ENCODE assay signal across 16 mouse cellular contexts in the genomic region with DNA sequence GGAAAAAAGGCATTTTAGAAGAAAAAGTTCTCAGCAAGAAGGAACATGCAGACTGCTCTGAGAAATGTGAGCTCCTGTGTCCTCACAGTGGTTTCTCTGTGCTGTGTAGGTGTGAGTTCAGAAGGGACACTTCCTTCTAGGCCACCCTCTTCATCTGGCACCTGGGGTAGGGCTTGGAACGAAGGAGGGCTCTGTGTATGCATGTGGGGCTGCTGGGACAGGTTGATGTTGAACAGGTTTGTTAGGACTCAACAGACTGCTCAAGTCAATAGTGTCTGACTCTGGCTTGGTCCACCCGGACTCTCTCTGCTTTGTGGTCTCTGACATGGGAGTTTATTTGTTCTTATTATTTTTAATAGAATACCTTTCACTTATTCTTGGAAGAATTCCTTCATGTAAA. TPM values are rescaled to one million over a fixed set of nuclear protein-coding genes. Genes with fewer than 3 reads are reported as not detected.
A peak's percentile ranks its signal among the peaks of the same experiment; 100 is the strongest.
DNase-seq lines count a peak whose midpoint lies in the region; ATAC-seq lines count a peak whose summit lies in the region.
"Had no signal": no experiment of that assay in that cellular context is flagged by ENCODE, and none has a peak within 500 bp of the region (broad histone marks: within the 10 kb centered on the region; RNA-seq: fewer than 3 reads in every experiment).

No protein-coding gene starts in this region.

- peak overlapping the region; percentile 89 for H3K27ac ChIP-seq in embryonic facial prominence, embryonic 13.5 days
- H3K27ac ChIP-seq in embryonic facial prominence, embryonic 10.5 days (replicated peaks) = no peak overlapping the region
- 0 out of 2 replicates have a peak overlapping the region, but pooled peaks have one; percentile 34 for H3K27ac ChIP-seq in hindbrain, embryonic 15.5 days (replicated peaks)
- no peak overlapping the region for H3K27ac ChIP-seq in hindbrain, embryonic 11.5 days (ENCODE audit: low read depth, low read length)
- H3K27ac ChIP-seq in neural tube, embryonic 14.5 days (ENCODE audit: low read depth, low read length) = 0 out of 2 replicates have a peak overlapping the region, but pooled peaks have one; percentile 28
- H3K27ac ChIP-seq in stomach, embryonic 16.5 days (ENCODE audit: low read length) = peak overlapping the region; percentile 91
- H3K27ac ChIP-seq in forebrain, embryonic 16.5 days (ENCODE audit: low read length) = no peak overlapping the region

- DNase-seq in embryonic facial prominence, embryonic 10.5 days (ENCODE audit: low spot score) = no peak
- no peak for DNase-seq in hindbrain, embryonic 11.5 days (ENCODE audit: low spot score)
- no peak for DNase-seq in neural tube, embryonic 10.5 days (ENCODE audit: extremely low spot score, low spot score)
- DNase-seq: adrenal gland, postnatal 25 days; cerebellum, adult 11 months; embryo, embryonic 11 days; kidney, adult 18-20 months; thymus, postnatal 25 days had no signal

- no peak overlapping the region for H3K4me3 ChIP-seq in embryonic facial prominence, embryonic 13.5 days
- no peak overlapping the region for H3K4me3 ChIP-seq in embryonic facial prominence, embryonic 10.5 days
- no peak overlapping the region for H3K4me3 ChIP-seq in hindbrain, embryonic 15.5 days
- no peak overlapping the region for H3K4me3 ChIP-seq in hindbrain, embryonic 11.5 days (ENCODE audit: low read depth, low read length)
- no peak overlapping the region for H3K4me3 ChIP-seq in neural tube, embryonic 14.5 days (ENCODE audit: low read depth, low read length)
- no peak overlapping the region for H3K4me3 ChIP-seq in stomach, embryonic 16.5 days (replicated peaks; ENCODE audit: low read length)
- no peak overlapping the region for H3K4me3 ChIP-seq in forebrain, embryonic 16.5 days (replicated peaks; ENCODE audit: low read length)
- H3K4me3 ChIP-seq: megakaryocyte, embryonic 14.5 days had no signal

- no peaks in the 10 kb centered on the region for H3K27me3 ChIP-seq in embryonic facial prominence, embryonic 13.5 days
- H3K27me3 ChIP-seq in embryonic facial prominence, embryonic 10.5 days (replicated peaks; ENCODE audit: low read depth, poor library complexity, severe bottlenecking) = no peaks in the 10 kb centered on the region
- H3K27me3 ChIP-seq in hindbrain, embryonic 15.5 days = no peaks in the 10 kb centered on the region
- H3K27me3 ChIP-seq in hindbrain, embryonic 11.5 days (ENCODE audit: control insufficient read depth, insufficient read depth, low read length) = no peaks in the 10 kb centered on the region
- no peaks in the 10 kb centered on the region for H3K27me3 ChIP-seq in neural tube, embryonic 14.5 days (ENCODE audit: control insufficient read depth, insufficient read depth, low read length)
- H3K27me3 ChIP-seq in stomach, embryonic 16.5 days (ENCODE audit: control insufficient read depth, insufficient read depth, low read length) = no peaks in the 10 kb centered on the region
- H3K27me3 ChIP-seq in forebrain, embryonic 16.5 days (replicated peaks; ENCODE audit: control insufficient read depth, insufficient read depth, low read length) = no peaks in the 10 kb centered on the region

- H3K36me3 ChIP-seq in embryonic facial prominence, embryonic 13.5 days = no peaks in the 10 kb centered on the region
- H3K36me3 ChIP-seq in embryonic facial prominence, embryonic 10.5 days (replicated peaks) = no peaks in the 10 kb centered on the region
- no peaks in the 10 kb centered on the region for H3K36me3 ChIP-seq in hindbrain, embryonic 15.5 days
- no peaks in the 10 kb centered on the region for H3K36me3 ChIP-seq in hindbrain, embryonic 11.5 days (ENCODE audit: control insufficient read depth, insufficient read depth, low read length)
- no peaks in the 10 kb centered on the region for H3K36me3 ChIP-seq in neural tube, embryonic 14.5 days (ENCODE audit: control insufficient read depth, insufficient read depth, low read length)
- no peaks in the 10 kb centered on the region for H3K36me3 ChIP-seq in stomach, embryonic 16.5 days (ENCODE audit: control insufficient read depth, insufficient read depth, low read length)
- H3K36me3 ChIP-seq in forebrain, embryonic 16.5 days (ENCODE audit: control insufficient read depth, insufficient read depth) = no peaks in the 10 kb centered on the region

- no peak overlapping the region for H3K4me2 ChIP-seq in embryonic facial prominence, embryonic 13.5 days
- no peak overlapping the region for H3K4me2 ChIP-seq in hindbrain, embryonic 15.5 days
- H3K4me2 ChIP-seq in hindbrain, embryonic 11.5 days (replicated peaks; ENCODE audit: low read depth, low read length) = no peak overlapping the region
- no peak overlapping the region for H3K4me2 ChIP-seq in neural tube, embryonic 14.5 days (ENCODE audit: low read depth, low read length)
- 0 out of 2 replicates have a peak overlapping the region, but pooled peaks have one; percentile 1 for H3K4me2 ChIP-seq in stomach, embryonic 16.5 days (ENCODE audit: low read depth, low read length)
- H3K4me2 ChIP-seq in forebrain, embryonic 16.5 days (ENCODE audit: low read length) = no peak overlapping the region
- H3K4me2 ChIP-seq: liver, embryonic 11.5 days had no signal

- no peaks in the 10 kb centered on the region for H3K9me3 ChIP-seq in embryonic facial prominence, embryonic 13.5 days
- H3K9me3 ChIP-seq in embryonic facial prominence, embryonic 10.5 days = no peaks in the 10 kb centered on the region
- H3K9me3 ChIP-seq in hindbrain, embryonic 15.5 days = no peaks in the 10 kb centered on the region
- H3K9me3 ChIP-seq in hindbrain, embryonic 11.5 days (ENCODE audit: control insufficient read depth, low read length) = no peaks in the 10 kb centered on the region
- H3K9me3 ChIP-seq in neural tube, embryonic 14.5 days (ENCODE audit: control insufficient read depth, low read length) = no peaks in the 10 kb centered on the region
- no peaks in the 10 kb centered on the region for H3K9me3 ChIP-seq in stomach, embryonic 16.5 days (replicated peaks; ENCODE audit: control insufficient read depth, low read length)
- H3K9me3 ChIP-seq in forebrain, embryonic 16.5 days (ENCODE audit: control insufficient read depth, low read length) = no peaks in the 10 kb centered on the region
- H3K9me3 ChIP-seq: megakaryocyte, embryonic 14.5 days had no signal

- ATAC-seq in embryonic facial prominence, embryonic 13.5 days (ENCODE audit: insufficient number of reproducible peaks, insufficient read depth, low FRiP score, low TSS enrichment, low read depth) = no peak
- ATAC-seq in hindbrain, embryonic 15.5 days (ENCODE audit: low FRiP score, low read depth) = no peak
- ATAC-seq in hindbrain, embryonic 11.5 days (ENCODE audit: low FRiP score) = no peak
- ATAC-seq in neural tube, embryonic 14.5 days (ENCODE audit: low read depth) = no peak
- peak; percentile 53 for ATAC-seq in stomach, embryonic 16.5 days (ENCODE audit: insufficient read depth, low FRiP score)
- no peak for ATAC-seq in forebrain, embryonic 16.5 days

- WGBS in embryonic facial prominence, embryonic 13.5 days = 84% methylated on average over 2 of the region's 2 CpGs
- 84% methylated on average over 2 of the region's 2 CpGs for WGBS in embryonic facial prominence, embryonic 10.5 days
- WGBS in hindbrain, embryonic 15.5 days = 91% methylated on average over 2 of the region's 2 CpGs
- 86% methylated on average over 2 of the region's 2 CpGs for WGBS in hindbrain, embryonic 11.5 days
- WGBS in neural tube, embryonic 14.5 days = 83% methylated on average over 2 of the region's 2 CpGs
- 50% methylated on average over 2 of the region's 2 CpGs for WGBS in stomach, embryonic 16.5 days
- WGBS in forebrain, embryonic 16.5 days = 77% methylated on average over 2 of the region's 2 CpGs

- no peak overlapping the region for H3K9ac ChIP-seq in embryonic facial prominence, embryonic 13.5 days
- H3K9ac ChIP-seq in hindbrain, embryonic 15.5 days = no peak overlapping the region
- no peak overlapping the region for H3K9ac ChIP-seq in hindbrain, embryonic 11.5 days (ENCODE audit: low read depth, low read length)
- no peak overlapping the region for H3K9ac ChIP-seq in neural tube, embryonic 14.5 days (replicated peaks; ENCODE audit: low read depth, low read length)
- 0 out of 2 replicates have a peak overlapping the region, but pooled peaks have one; percentile 37 for H3K9ac ChIP-seq in stomach, embryonic 16.5 days (ENCODE audit: low read length)
- no peak overlapping the region for H3K9ac ChIP-seq in forebrain, embryonic 16.5 days (replicated peaks; ENCODE audit: low read depth, low read length)

- H3K4me1 ChIP-seq in embryonic facial prominence, embryonic 13.5 days = peaks cover 34% of the 10 kb centered on the region
- H3K4me1 ChIP-seq in embryonic facial prominence, embryonic 10.5 days = peaks cover 20% of the 10 kb centered on the region
- peaks cover 38% of the 10 kb centered on the region for H3K4me1 ChIP-seq in hindbrain, embryonic 15.5 days (replicated peaks)
- H3K4me1 ChIP-seq in hindbrain, embryonic 11.5 days (replicated peaks; ENCODE audit: control insufficient read depth, insufficient read depth, low read length) = no peaks in the 10 kb centered on the region
- peaks cover 11% of the 10 kb centered on the region; the same call in 1 of the 2 replicates for H3K4me1 ChIP-seq in neural tube, embryonic 14.5 days (ENCODE audit: control insufficient read depth, insufficient read depth, low read length)
- peaks cover 61% of the 10 kb centered on the region for H3K4me1 ChIP-seq in stomach, embryonic 16.5 days (ENCODE audit: control insufficient read depth, insufficient read depth, low read length)
- peaks cover 27% of the 10 kb centered on the region for H3K4me1 ChIP-seq in forebrain, embryonic 16.5 days (replicated peaks; ENCODE audit: control insufficient read depth, insufficient read depth, low read length)

RNA-seq across cellular contexts. Expression of gene Scgb1a1, which starts 17.4 kb away (rescaled TPM):
- polyA plus RNA-seq in embryonic facial prominence, embryonic 13.5 days (2015; fragmentation: Nextera tagmentation; extraction: Ambion mirVana) = not detected in 2 replicates
- polyA plus RNA-seq in embryonic facial prominence, embryonic 10.5 days (2016; fragmentation: Nextera tagmentation; extraction: Ambion mirVana) = not detected in 2 replicates
- not detected in 2 replicates for polyA plus RNA-seq in hindbrain, embryonic 15.5 days (2015; fragmentation: Nextera tagmentation; extraction: Ambion mirVana)
- not detected in 2 replicates for polyA plus RNA-seq in hindbrain, embryonic 11.5 days (2014; fragmentation: Nextera tagmentation; extraction: Ambion mirVana)
- polyA plus RNA-seq in neural tube, embryonic 14.5 days (2014; fragmentation: Nextera tagmentation; extraction: Ambion mirVana) = not detected in 2 replicates
- 0.75 and 1.3 TPM in 2 replicates for polyA plus RNA-seq in stomach, embryonic 16.5 days (2015; fragmentation: Nextera tagmentation; extraction: Ambion mirVana)
- polyA plus RNA-seq in forebrain, embryonic 16.5 days (2015; fragmentation: Nextera tagmentation; extraction: Ambion mirVana) = not detected in 2 replicates
- polyA plus RNA-seq: forebrain, embryonic 11.5 days; liver, embryonic 11.5 days had no signal

Comparison
In these comparisons a context has a peak if more than half of its experiments do, and no peak if none do; other contexts are left out.
1. H3K27ac ChIP-seq: peak in embryonic facial prominence, embryonic 13.5 days (single experiment), hindbrain, embryonic 15.5 days (single experiment), neural tube, embryonic 14.5 days (single experiment) and stomach, embryonic 16.5 days (single experiment); none in embryonic facial prominence, embryonic 10.5 days (single experiment), hindbrain, embryonic 11.5 days (single experiment) and forebrain, embryonic 16.5 days (single experiment).